In genomic region chr14:76948948-76949347, GRCm38 (mm10) we compare ENCODE assay signal across 9 mouse cellular contexts.
DNase-seq lines count a peak whose midpoint lies in the region; ATAC-seq and TF ChIP-seq lines count a peak whose summit lies in the region.
"Had no signal": no experiment of that assay in that cellular context is flagged by ENCODE, and none has a peak within 500 bp of the region (broad histone marks: within the 10 kb centered on the region; RNA-seq: fewer than 3 reads in every experiment).

No protein-coding gene starts in this region.

- WGBS in midbrain, postnatal 0 days = 48% methylated on average over 3 of the region's 3 CpGs
- 50% methylated on average over 3 of the region's 3 CpGs for WGBS in midbrain, embryonic 13.5 days
- 20% methylated on average over 3 of the region's 3 CpGs for WGBS in kidney, embryonic 15.5 days
- 53% methylated on average over 3 of the region's 3 CpGs for WGBS in forebrain, embryonic 16.5 days

- 0 out of 2 replicates have a peak, but pooled peaks cover 6% of the 10 kb centered on the region for H3K4me1 ChIP-seq in midbrain, postnatal 0 days (ENCODE audit: insufficient read depth, low read length)
- H3K4me1 ChIP-seq in midbrain, embryonic 13.5 days (replicated peaks) = peaks cover 16% of the 10 kb centered on the region
- H3K4me1 ChIP-seq in kidney, embryonic 15.5 days = peaks cover 28% of the 10 kb centered on the region
- H3K4me1 ChIP-seq in forebrain, embryonic 16.5 days (replicated peaks; ENCODE audit: control insufficient read depth, insufficient read depth, low read length) = 0 out of 2 replicates have a peak, but pooled peaks cover 4% of the 10 kb centered on the region

- H3K4me3 ChIP-seq in midbrain, postnatal 0 days (ENCODE audit: low read depth, low read length) = no peak overlapping the region
- H3K4me3 ChIP-seq in midbrain, embryonic 13.5 days (replicated peaks) = no peak overlapping the region
- no peak overlapping the region for H3K4me3 ChIP-seq in kidney, embryonic 15.5 days (replicated peaks)
- H3K4me3 ChIP-seq in forebrain, embryonic 16.5 days (replicated peaks; ENCODE audit: low read length) = no peak overlapping the region
- H3K4me3 ChIP-seq: erythroblast, embryonic 14.5 days had no signal

- H3K36me3 ChIP-seq in midbrain, postnatal 0 days (ENCODE audit: insufficient read depth, low read length) = no peaks in the 10 kb centered on the region
- H3K36me3 ChIP-seq in midbrain, embryonic 13.5 days = no peaks in the 10 kb centered on the region
- H3K36me3 ChIP-seq in kidney, embryonic 15.5 days = no peaks in the 10 kb centered on the region
- no peaks in the 10 kb centered on the region for H3K36me3 ChIP-seq in forebrain, embryonic 16.5 days (ENCODE audit: control insufficient read depth, insufficient read depth)

- H3K27me3 ChIP-seq in midbrain, postnatal 0 days (ENCODE audit: insufficient read depth, low read length) = no peaks in the 10 kb centered on the region
- no peaks in the 10 kb centered on the region for H3K27me3 ChIP-seq in midbrain, embryonic 13.5 days
- H3K27me3 ChIP-seq in kidney, embryonic 15.5 days = no peaks in the 10 kb centered on the region
- H3K27me3 ChIP-seq in forebrain, embryonic 16.5 days (replicated peaks; ENCODE audit: control insufficient read depth, insufficient read depth, low read length) = no peaks in the 10 kb centered on the region

- intact Hi-C loops in gastrocnemius, postnatal 14 days (cut with DNase I; ENCODE audit: low total_unique reads) = no loop called here

- H3K9ac ChIP-seq in midbrain, postnatal 0 days (replicated peaks; ENCODE audit: low read length, poor library complexity, severe bottlenecking) = no peak overlapping the region
- no peak overlapping the region for H3K9ac ChIP-seq in midbrain, embryonic 13.5 days (replicated peaks)
- H3K9ac ChIP-seq in kidney, embryonic 15.5 days = no peak overlapping the region
- H3K9ac ChIP-seq in forebrain, embryonic 16.5 days (replicated peaks; ENCODE audit: low read depth, low read length) = no peak overlapping the region

- TF ChIP-seq CTCF in midbrain, postnatal 0 days (IDR thresholded peaks at IDR 0.05) = no peak

- peak overlapping the region; percentile 51; the same call in 1 of the 2 replicates for H3K27ac ChIP-seq in midbrain, postnatal 0 days (ENCODE audit: low read depth, low read length)
- no peak overlapping the region for H3K27ac ChIP-seq in midbrain, embryonic 13.5 days
- peak overlapping the region; percentile 71 for H3K27ac ChIP-seq in kidney, embryonic 15.5 days
- no peak overlapping the region for H3K27ac ChIP-seq in forebrain, embryonic 16.5 days (ENCODE audit: low read length)

- DNase-seq in midbrain, postnatal 0 days (ENCODE audit: low spot score) = no peak
- DNase-seq in gastrocnemius, postnatal 14 days = peak; percentile 77
- DNase-seq in ovary, postnatal 10 days (ENCODE audit: low spot score) = peak; percentile 13
- DNase-seq in frontal cortex, postnatal 10 days (ENCODE audit: low spot score in 2 of 2) = no peak
- DNase-seq in right cerebral cortex, adult 2 months (ENCODE audit: low spot score in 2 of 2) = no peak

- no peak for ATAC-seq in midbrain, postnatal 0 days (ENCODE audit: low FRiP score)
- no peak for ATAC-seq in midbrain, embryonic 13.5 days
- ATAC-seq in kidney, embryonic 15.5 days (replicated peaks; ENCODE audit: low FRiP score) = no peak
- ATAC-seq in forebrain, embryonic 16.5 days = no peak

- H3K4me2 ChIP-seq in midbrain, postnatal 0 days (ENCODE audit: low read depth, low read length, poor library complexity, severe bottlenecking) = no peak overlapping the region
- H3K4me2 ChIP-seq in midbrain, embryonic 13.5 days (replicated peaks) = no peak overlapping the region
- H3K4me2 ChIP-seq in kidney, embryonic 15.5 days = no peak overlapping the region
- H3K4me2 ChIP-seq in forebrain, embryonic 16.5 days (ENCODE audit: low read length) = no peak overlapping the region

- no peaks in the 10 kb centered on the region for H3K9me3 ChIP-seq in midbrain, postnatal 0 days (ENCODE audit: low read length)
- no peaks in the 10 kb centered on the region for H3K9me3 ChIP-seq in midbrain, embryonic 13.5 days
- no peaks in the 10 kb centered on the region for H3K9me3 ChIP-seq in kidney, embryonic 15.5 days (replicated peaks)
- no peaks in the 10 kb centered on the region for H3K9me3 ChIP-seq in forebrain, embryonic 16.5 days (ENCODE audit: control insufficient read depth, low read length)

Comparison
In these comparisons a context has a peak if more than half of its experiments do, and no peak if none do; other contexts are left out.
1. H3K27ac ChIP-seq: peak in midbrain, postnatal 0 days (single experiment) and kidney, embryonic 15.5 days (single experiment); none in midbrain, embryonic 13.5 days (single experiment) and forebrain, embryonic 16.5 days (single experiment).
2. DNase-seq: peak in gastrocnemius, postnatal 14 days (single experiment) and ovary, postnatal 10 days (single experiment); none in midbrain, postnatal 0 days (single experiment), frontal cortex, postnatal 10 days (0 of 2) and right cerebral cortex, adult 2 months (0 of 2).